Mouse (Mus musculus) stomach, embryonic 14.5 days (tissue): ENCODE results near the gene Ctdsp2. TPM values are rescaled to one million over a fixed set of nuclear protein-coding genes. Genes with fewer than 3 reads are reported as not detected.

Experiments used
- ATAC-seq: fragments of 200-750 bp; cut with Nextera tagmentation; 2 replicates; pipeline ENCODE4 v1.8.0; 2017; ENCODE audit warnings: low read depth, moderate TSS enrichment; ENCODE audit not compliant: insufficient number of reproducible peaks, insufficient read depth, low FRiP score
- H3K27ac ChIP-seq: fragments of 300-500 bp; sonication (generic); 2 replicates; pipeline ENCODE4 v1.5.1; 2014; ENCODE audit warnings: mild to moderate bottlenecking, low read length, moderate library complexity, mixed read lengths
- H3K27me3 ChIP-seq: fragments of 300-500 bp; sonication (generic); 2 replicates; pipeline ENCODE4 v1.6.1; 2014; ENCODE audit warnings: low read length, control low read depth, mixed read lengths; ENCODE audit not compliant: control insufficient read depth, insufficient read depth
- H3K36me3 ChIP-seq: fragments of 300-500 bp; sonication (generic); 2 replicates; pipeline ENCODE4 v1.6.1; 2014; ENCODE audit warnings: mild to moderate bottlenecking, control low read depth, low read length, moderate library complexity, mixed read lengths; ENCODE audit not compliant: control insufficient read depth, insufficient read depth
- H3K4me1 ChIP-seq: fragments of 300-500 bp; sonication (generic); 2 replicates; pipeline ENCODE4 v1.6.1; 2014; ENCODE audit warnings: low read length, control low read depth, mixed read lengths; ENCODE audit not compliant: control insufficient read depth, insufficient read depth
- H3K4me2 ChIP-seq: fragments of 300-500 bp; sonication (generic); replicated peaks from 2 replicates; pipeline ENCODE4 v1.6.1; 2014; ENCODE audit warnings: low read depth, low read length, control low read depth
- H3K4me3 ChIP-seq: fragments of 300-500 bp; sonication (generic); 2 replicates; pipeline ENCODE4 v1.5.1; 2014; ENCODE audit warnings: low read depth, low read length, control low read depth
- H3K9ac ChIP-seq: fragments of 300-500 bp; sonication (generic); replicated peaks from 2 replicates; pipeline ENCODE4 v1.6.1; 2014; ENCODE audit warnings: low read depth, mild to moderate bottlenecking, control low read depth, low read length, moderate library complexity, mixed read lengths
- H3K9me3 ChIP-seq: fragments of 300-500 bp; sonication (generic); 2 replicates; pipeline ENCODE4 v1.6.1; 2016; ENCODE audit warnings: low read depth, low read length, control low read depth; ENCODE audit not compliant: control insufficient read depth
- WGBS: fragments of 180-500 bp; shearing (Covaris S2); extraction: QIAGEN DNeasy Blood & Tissue Kit; methylation state at CpG from one replicate; pipeline ENCODE4 v1.1.7; 2014; 5-methylcytosine and 5-hydroxymethylcytosine counted together
- polyA plus RNA-seq: library from polyadenylated mRNA; unstranded; fragments of >200 nt; fragmentation: Nextera tagmentation; extraction: Ambion mirVana; gene quantifications from 2 replicates; pipeline ENCODE4 v1.2.1, GENCODE M21; 2014

Ctdsp2 gene
- polyA plus RNA-seq, 1 experiment from 2014 or later, result 107 TPM

- Histone ChIP-seq H3K4me3 (no peak overlapping the region), H3K27me3 (no peaks in the 10 kb centered on the region), H3K9ac (no peak overlapping the region), H3K36me3 (peaks cover 11% of the 10 kb centered on the region), H3K4me2 (no peak overlapping the region), H3K4me1 (0 out of 2 replicates have a peak, but pooled peaks cover 3% of the 10 kb centered on the region), H3K9me3 (no peaks in the 10 kb centered on the region), H3K27ac (no peak overlapping the region)
- no peak for ATAC-seq
- WGBS, result 89% methylated on average over 8 of the region's 8 CpGs
Observed at GRCm38 (mm10) chr10:127003334-127003733, 24.8 kb downstream of the Ctdsp2 start.

- ATAC-seq, result no peak
- Histone ChIP-seq H3K4me1 (0 out of 2 replicates have a peak, but pooled peaks cover 3% of the 10 kb centered on the region), H3K4me2 (no peak overlapping the region), H3K36me3 (peaks cover 6% of the 10 kb centered on the region), H3K9me3 (no peaks in the 10 kb centered on the region), H3K27ac (no peak overlapping the region), H3K9ac (no peak overlapping the region), H3K27me3 (no peaks in the 10 kb centered on the region), H3K4me3 (no peak overlapping the region)
- WGBS, result 83% methylated on average over 7 of the region's 7 CpGs
Observed at GRCm38 (mm10) chr10:127003806-127004205, 25.3 kb downstream of the Ctdsp2 start.

- no peaks in the 10 kb centered on the region for H3K4me1 ChIP-seq
- WGBS, result 56% methylated on average over 5 of the region's 5 CpGs
- no peaks in the 10 kb centered on the region for H3K9me3 ChIP-seq
- H3K4me3 ChIP-seq, result no peak overlapping the region
- no peak overlapping the region for H3K9ac ChIP-seq
- no peaks in the 10 kb centered on the region for H3K27me3 ChIP-seq
- ATAC-seq, result no peak
- no peak overlapping the region for H3K4me2 ChIP-seq
- no peaks in the 10 kb centered on the region for H3K36me3 ChIP-seq
- H3K27ac ChIP-seq, result no peak overlapping the region
Observed at GRCm38 (mm10) chr10:127016488-127016887, 38.0 kb downstream of the Ctdsp2 start.

GRCm38 (mm10) chr10:127017071-127017470 lies 38.6 kb downstream of the Ctdsp2 start:
- no peaks in the 10 kb centered on the region for H3K4me1 ChIP-seq
- ATAC-seq, result no peak
- H3K9ac ChIP-seq, result no peak overlapping the region
- H3K27ac ChIP-seq, result no peak overlapping the region
- no peaks in the 10 kb centered on the region for H3K9me3 ChIP-seq
- no peak overlapping the region for H3K4me2 ChIP-seq
- H3K36me3 ChIP-seq, result no peaks in the 10 kb centered on the region; the same call in 1 of the 2 replicates
- WGBS, result 13% methylated on average over 2 of the region's 2 CpGs
- H3K4me3 ChIP-seq, result no peak overlapping the region
- no peaks in the 10 kb centered on the region for H3K27me3 ChIP-seq

GRCm38 (mm10) chr10:127018422-127018821 lies 39.9 kb downstream of the Ctdsp2 start:
- H3K4me3 ChIP-seq, result no peak overlapping the region
- H3K27ac ChIP-seq, result no peak overlapping the region
- no peak for ATAC-seq
- peaks cover 11% of the 10 kb centered on the region for H3K36me3 ChIP-seq
- H3K9me3 ChIP-seq, result no peaks in the 10 kb centered on the region
- H3K9ac ChIP-seq, result no peak overlapping the region
- H3K4me2 ChIP-seq, result no peak overlapping the region
- 71% methylated on average over 16 of the region's 16 CpGs for WGBS
- no peaks in the 10 kb centered on the region for H3K4me1 ChIP-seq
- no peaks in the 10 kb centered on the region for H3K27me3 ChIP-seq

- peak within 1 kb of the TSS; percentile 85 for H3K4me2 ChIP-seq
- no peaks in the 10 kb centered on the region for H3K4me1 ChIP-seq
- 5% methylated on average over 56 of the region's 56 CpGs for WGBS
- H3K9me3 ChIP-seq, result no peaks in the 10 kb centered on the region
- peak within 1 kb of the TSS; percentile 84 for H3K4me3 ChIP-seq
- H3K36me3 ChIP-seq, result peaks cover 22% of the 10 kb centered on the region
- H3K9ac ChIP-seq, result peak within 1 kb of the TSS; percentile 71
- peak within 1 kb of the TSS; percentile 59; the same call in 1 of the 2 replicates for H3K27ac ChIP-seq
- no peaks in the 10 kb centered on the region for H3K27me3 ChIP-seq
- ATAC-seq, result peak; percentile 88
Observed at GRCm38 (mm10) chr10:127030336-127031296, 52.1 kb downstream of the Ctdsp2 start, which contains the start of gene Tsfm. Tsfm (minus strand) TSS chr10:127030840.

GRCm38 (mm10) chr10:127033301-127033741 lies 54.8 kb downstream of the Ctdsp2 start:
- H3K9ac ChIP-seq, result no peak overlapping the region
- H3K9me3 ChIP-seq, result no peaks in the 10 kb centered on the region
- ATAC-seq, result no peak
- no peak overlapping the region for H3K27ac ChIP-seq
- 73% methylated on average over 8 of the region's 8 CpGs for WGBS
- peaks cover 4% of the 10 kb centered on the region for H3K36me3 ChIP-seq
- no peak overlapping the region for H3K4me3 ChIP-seq
- H3K4me1 ChIP-seq, result no peaks in the 10 kb centered on the region
- no peak overlapping the region for H3K4me2 ChIP-seq
- H3K27me3 ChIP-seq, result no peaks in the 10 kb centered on the region

GRCm38 (mm10) chr10:127036273-127036672 lies 57.8 kb downstream of the Ctdsp2 start:
- no peaks in the 10 kb centered on the region for H3K4me1 ChIP-seq
- H3K27me3 ChIP-seq, result no peaks in the 10 kb centered on the region
- no peak overlapping the region for H3K9ac ChIP-seq
- H3K27ac ChIP-seq, result no peak overlapping the region
- no peaks in the 10 kb centered on the region for H3K9me3 ChIP-seq
- H3K4me3 ChIP-seq, result no peak overlapping the region
- ATAC-seq, result no peak
- H3K4me2 ChIP-seq, result no peak overlapping the region
- 76% methylated on average over 12 of the region's 12 CpGs for WGBS
- no peaks in the 10 kb centered on the region for H3K36me3 ChIP-seq
